Comparison of ENCODE assay signal across 30 mouse cellular contexts in the genomic region with DNA sequence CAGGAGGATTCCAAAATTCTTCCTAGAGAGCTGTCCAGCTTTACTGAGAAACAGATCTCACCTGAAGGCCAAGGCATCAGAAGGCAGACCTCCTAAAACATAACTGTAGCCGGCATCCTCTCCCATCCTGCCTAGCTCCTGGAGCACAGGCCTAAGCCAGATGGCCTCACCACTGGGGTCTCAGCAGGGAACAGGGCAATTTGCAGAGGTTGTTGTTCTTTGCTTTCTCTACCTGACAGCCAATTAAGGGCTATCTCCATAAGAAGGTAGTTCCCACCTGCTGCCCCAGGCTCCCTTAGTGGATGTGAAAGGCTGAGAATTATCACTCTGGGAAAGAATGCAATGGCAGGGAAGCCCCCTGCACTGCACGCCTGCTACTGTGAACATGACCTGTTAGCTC. TPM values are rescaled to one million over a fixed set of nuclear protein-coding genes. Genes with fewer than 3 reads are reported as not detected.
A peak's percentile ranks its signal among the peaks of the same experiment; 100 is the strongest.
DNase-seq lines count a peak whose midpoint lies in the region; ATAC-seq and TF ChIP-seq lines count a peak whose summit lies in the region.
"Had no signal": no experiment of that assay in that cellular context is flagged by ENCODE, and none has a peak within 500 bp of the region (broad histone marks: within the 10 kb centered on the region; RNA-seq: fewer than 3 reads in every experiment).

No protein-coding gene starts in this region.

- WGBS in heart, embryonic 10.5 days: 55% methylated on average over 2 of the region's 2 CpGs
- 34% methylated on average over 2 of the region's 2 CpGs for WGBS in cerebellum, adult 2 months
- WGBS in intestine, embryonic 16.5 days: 73% methylated on average over 2 of the region's 2 CpGs
- WGBS in forebrain, embryonic 13.5 days: 62% methylated on average over 2 of the region's 2 CpGs

- no peak overlapping the region for H3K4me3 ChIP-seq in heart, embryonic 10.5 days
- no peak overlapping the region for H3K4me3 ChIP-seq in cerebellum, adult 2 months (replicated peaks; ENCODE audit: insufficient read depth, low read depth, low read length)
- H3K4me3 ChIP-seq in intestine, embryonic 16.5 days (ENCODE audit: low read length): no peak overlapping the region
- H3K4me3 ChIP-seq in forebrain, embryonic 13.5 days: no peak overlapping the region
- H3K4me3 ChIP-seq: embryonic facial prominence, embryonic 15.5 days; forebrain, embryonic 15.5 days; heart, embryonic 15.5 days; hindbrain, embryonic 15.5 days; limb, embryonic 15.5 days; liver, embryonic 15.5 days; midbrain, embryonic 12.5 days; neural tube, embryonic 15.5 days had no signal

- no peak overlapping the region for H3K9ac ChIP-seq in intestine, embryonic 16.5 days (ENCODE audit: low read depth, low read length)
- no peak overlapping the region for H3K9ac ChIP-seq in forebrain, embryonic 13.5 days
- H3K9ac ChIP-seq: embryonic facial prominence, embryonic 15.5 days; forebrain, embryonic 15.5 days; heart, embryonic 15.5 days; hindbrain, embryonic 15.5 days; limb, embryonic 15.5 days; liver, embryonic 15.5 days; midbrain, embryonic 12.5 days; neural tube, embryonic 15.5 days had no signal

- no peaks in the 10 kb centered on the region for H3K27me3 ChIP-seq in heart, embryonic 10.5 days (ENCODE audit: insufficient read depth, poor library complexity, severe bottlenecking)
- no peaks in the 10 kb centered on the region for H3K27me3 ChIP-seq in cerebellum, adult 2 months (ENCODE audit: control insufficient read depth, insufficient read depth, low read length)
- no peaks in the 10 kb centered on the region for H3K27me3 ChIP-seq in intestine, embryonic 16.5 days (replicated peaks; ENCODE audit: control insufficient read depth, insufficient read depth, low read length)
- no peaks in the 10 kb centered on the region for H3K27me3 ChIP-seq in forebrain, embryonic 13.5 days
- H3K27me3 ChIP-seq: CH12.LX; embryonic facial prominence, embryonic 15.5 days; forebrain, embryonic 15.5 days; heart, embryonic 15.5 days; hindbrain, embryonic 15.5 days; limb, embryonic 15.5 days; liver, embryonic 15.5 days; midbrain, embryonic 12.5 days; neural tube, embryonic 15.5 days had no signal

- ATAC-seq in intestine, embryonic 16.5 days: no peak
- ATAC-seq in forebrain, embryonic 13.5 days: no peak
- ATAC-seq: forebrain, embryonic 15.5 days had no signal

- H3K9me3 ChIP-seq in heart, embryonic 10.5 days: no peaks in the 10 kb centered on the region
- H3K9me3 ChIP-seq in intestine, embryonic 16.5 days (ENCODE audit: control insufficient read depth, low read length): no peaks in the 10 kb centered on the region
- H3K9me3 ChIP-seq in forebrain, embryonic 13.5 days (replicated peaks): no peaks in the 10 kb centered on the region
- H3K9me3 ChIP-seq: embryonic facial prominence, embryonic 15.5 days; forebrain, embryonic 15.5 days; heart, embryonic 15.5 days; hindbrain, embryonic 15.5 days; limb, embryonic 15.5 days; liver, embryonic 15.5 days; midbrain, embryonic 12.5 days; neural tube, embryonic 15.5 days had no signal

- TF ChIP-seq CTCF in cerebellum, adult 2 months (IDR thresholded peaks at IDR 0.05; ENCODE audit: borderline replicate concordance, insufficient read depth, low read depth, low read length): no peak

- no peak for TF ChIP-seq POLR2A in cerebellum, adult 2 months (IDR thresholded peaks at IDR 0.05; ENCODE audit: borderline replicate concordance, insufficient read depth, low read length)

- no peak overlapping the region; the same call in 1 of the 2 replicates for H3K27ac ChIP-seq in heart, embryonic 10.5 days
- 0 out of 2 replicates have a peak overlapping the region, but pooled peaks have one; percentile 15 for H3K27ac ChIP-seq in cerebellum, adult 2 months (ENCODE audit: insufficient read depth, low read length)
- H3K27ac ChIP-seq in intestine, embryonic 16.5 days (ENCODE audit: low read length): no peak overlapping the region
- H3K27ac ChIP-seq in forebrain, embryonic 13.5 days: no peak overlapping the region
- H3K27ac ChIP-seq: embryonic facial prominence, embryonic 15.5 days; forebrain, embryonic 15.5 days; hindbrain, embryonic 15.5 days; limb, embryonic 15.5 days; liver, embryonic 15.5 days; midbrain, embryonic 12.5 days; neural tube, embryonic 15.5 days had no signal

- H3K4me1 ChIP-seq in heart, embryonic 10.5 days: peaks cover 64% of the 10 kb centered on the region
- H3K4me1 ChIP-seq in cerebellum, adult 2 months (ENCODE audit: control insufficient read depth, insufficient read depth, low read length): peaks cover 10% of the 10 kb centered on the region
- no peaks in the 10 kb centered on the region for H3K4me1 ChIP-seq in intestine, embryonic 16.5 days (ENCODE audit: control insufficient read depth, insufficient read depth, low read length)
- no peaks in the 10 kb centered on the region for H3K4me1 ChIP-seq in forebrain, embryonic 13.5 days
- H3K4me1 ChIP-seq: embryonic facial prominence, embryonic 15.5 days; forebrain, embryonic 15.5 days; limb, embryonic 15.5 days; neural tube, embryonic 15.5 days had no signal

- peak; percentile 86 for DNase-seq in heart, adult 11 months
- DNase-seq in heart, embryonic 10.5 days (ENCODE audit: low spot score): no peak
- DNase-seq in R1 (ENCODE audit: low read depth, low spot score): peak; percentile 69
- peak; percentile 61 to 70 for DNase-seq in cerebellum, adult 2 months
- DNase-seq in cerebellum, postnatal 25 days: peak; percentile 75
- DNase-seq: adrenal gland, postnatal 10 days; B cell, adult 2 months; embryo, embryonic 11 days; gastrocnemius, postnatal 14 days; heart, adult 18-20 months; heart, postnatal 36 days; kidney, adult 8-10 months; kidney, postnatal 10 days; left cerebral cortex, postnatal 4 days; lung, postnatal 10 days; thymus, adult 18-20 months had no signal

- no peak overlapping the region for H3K4me2 ChIP-seq in intestine, embryonic 16.5 days (ENCODE audit: low read depth, low read length)
- H3K4me2 ChIP-seq in forebrain, embryonic 13.5 days: no peak overlapping the region
- H3K4me2 ChIP-seq: embryonic facial prominence, embryonic 15.5 days; forebrain, embryonic 15.5 days; heart, embryonic 15.5 days; hindbrain, embryonic 15.5 days; limb, embryonic 15.5 days; liver, embryonic 15.5 days; midbrain, embryonic 12.5 days; neural tube, embryonic 15.5 days had no signal

- H3K36me3 ChIP-seq in heart, embryonic 10.5 days: peaks cover 67% of the 10 kb centered on the region
- H3K36me3 ChIP-seq in intestine, embryonic 16.5 days (ENCODE audit: control insufficient read depth, insufficient read depth, low read length): peaks cover 8% of the 10 kb centered on the region
- peaks cover 75% of the 10 kb centered on the region for H3K36me3 ChIP-seq in forebrain, embryonic 13.5 days (ENCODE audit: poor library complexity, severe bottlenecking)

RNA-seq across cellular contexts. Expression of gene Wdr91, which starts 9.7 kb away (rescaled TPM):
- 12.6 and 13.0 TPM in 2 replicates for polyA plus RNA-seq in heart, embryonic 10.5 days (2016; fragmentation: Nextera tagmentation; extraction: Ambion mirVana)
- 26.7 and 28.0 TPM in 2 replicates for polyA plus RNA-seq in cerebellum, adult 2 months (2012; rRNA removed)
- 7.2 and 7.5 TPM in 2 replicates for polyA plus RNA-seq in intestine, embryonic 16.5 days (2015; fragmentation: Nextera tagmentation; extraction: Ambion mirVana)
- 9.7 and 10.7 TPM in 2 replicates for polyA plus RNA-seq in forebrain, embryonic 13.5 days (2015; fragmentation: Nextera tagmentation; extraction: Ambion mirVana)

RNA-seq across cellular contexts. Expression of gene Stra8, which starts 19.0 kb away (rescaled TPM):
- polyA plus RNA-seq in heart, embryonic 10.5 days (2016; fragmentation: Nextera tagmentation; extraction: Ambion mirVana): not detected in 2 replicates
- polyA plus RNA-seq in cerebellum, adult 2 months (2012; rRNA removed): not detected in 2 replicates
- not detected in 2 replicates for polyA plus RNA-seq in intestine, embryonic 16.5 days (2015; fragmentation: Nextera tagmentation; extraction: Ambion mirVana)
- not detected in 2 replicates for polyA plus RNA-seq in forebrain, embryonic 13.5 days (2015; fragmentation: Nextera tagmentation; extraction: Ambion mirVana)
- polyA plus RNA-seq: embryonic facial prominence, embryonic 15.5 days; forebrain, embryonic 15.5 days; heart, embryonic 15.5 days; hindbrain, embryonic 15.5 days; intestine, embryonic 14.5 days; limb, embryonic 15.5 days; liver, embryonic 15.5 days; midbrain, embryonic 12.5 days; neural tube, embryonic 15.5 days; small intestine, adult 2 months; stomach, embryonic 16.5 days had no signal

RNA-seq across cellular contexts. Expression of gene Cyren, which starts 23.1 kb away (rescaled TPM):
- 13.7 and 16.5 TPM in 2 replicates for polyA plus RNA-seq in heart, embryonic 10.5 days (2016; fragmentation: Nextera tagmentation; extraction: Ambion mirVana)
- 3.7 and 4.9 TPM in 2 replicates for polyA plus RNA-seq in cerebellum, adult 2 months (2012; rRNA removed)
- polyA plus RNA-seq in intestine, embryonic 16.5 days (2015; fragmentation: Nextera tagmentation; extraction: Ambion mirVana): 11.4 and 11.9 TPM in 2 replicates
- 12.1 and 14.6 TPM in 2 replicates for polyA plus RNA-seq in forebrain, embryonic 13.5 days (2015; fragmentation: Nextera tagmentation; extraction: Ambion mirVana)

RNA-seq across cellular contexts. Expression of gene Tmem140, which starts 38.0 kb away (rescaled TPM):
- polyA plus RNA-seq in heart, embryonic 10.5 days (2016; fragmentation: Nextera tagmentation; extraction: Ambion mirVana): 1.4 and 1.8 TPM in 2 replicates
- polyA plus RNA-seq in cerebellum, adult 2 months (2012; rRNA removed): 1.4 and 1.8 TPM in 2 replicates
- polyA plus RNA-seq in intestine, embryonic 16.5 days (2015; fragmentation: Nextera tagmentation; extraction: Ambion mirVana): 1.8 TPM in 2 replicates
- polyA plus RNA-seq in forebrain, embryonic 13.5 days (2015; fragmentation: Nextera tagmentation; extraction: Ambion mirVana): 1.4 and 1.7 TPM in 2 replicates
